ENCODE assay signal across 27 mouse cellular contexts in the genomic region with DNA sequence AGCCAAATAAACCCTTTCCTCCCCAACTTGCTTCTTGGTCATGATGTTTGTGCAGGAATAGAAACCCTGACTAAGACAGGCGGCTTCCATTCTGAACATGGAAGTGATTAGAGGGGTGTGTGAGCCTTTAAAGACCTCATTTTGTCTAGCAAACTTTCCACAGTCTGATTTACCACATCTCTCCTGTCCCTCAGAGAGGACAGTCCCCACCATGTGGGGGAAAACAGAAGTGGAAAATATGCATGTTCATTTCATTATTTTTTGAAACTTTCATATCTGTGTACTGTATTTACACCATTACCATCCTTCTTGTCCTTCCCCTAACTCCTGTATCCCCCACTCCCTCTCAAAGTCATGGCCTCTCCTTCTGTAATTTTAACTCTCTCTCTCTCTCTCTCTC. TPM values are rescaled to one million over a fixed set of nuclear protein-coding genes. Genes with fewer than 3 reads are reported as not detected.
A peak's percentile ranks its signal among the peaks of the same experiment; 100 is the strongest.
DNase-seq lines count a peak whose midpoint lies in the region; ATAC-seq lines count a peak whose summit lies in the region.
"Had no signal": no experiment of that assay in that cellular context is flagged by ENCODE, and none has a peak within 500 bp of the region (broad histone marks: within the 10 kb centered on the region; RNA-seq: fewer than 3 reads in every experiment).

No protein-coding gene starts in this region.

- no peaks in the 10 kb centered on the region for H3K4me1 ChIP-seq in liver, embryonic 11.5 days (replicated peaks; ENCODE audit: control insufficient read depth, insufficient read depth, low read length)
- no peaks in the 10 kb centered on the region for H3K4me1 ChIP-seq in kidney, embryonic 15.5 days
- H3K4me1 ChIP-seq: embryonic facial prominence, embryonic 13.5 days; embryonic facial prominence, embryonic 15.5 days; forebrain, embryonic 12.5 days had no signal

- no peak overlapping the region for H3K27ac ChIP-seq in liver, embryonic 11.5 days (ENCODE audit: low read depth, low read length)
- H3K27ac ChIP-seq in kidney, embryonic 15.5 days: no peak overlapping the region
- H3K27ac ChIP-seq: embryonic facial prominence, embryonic 13.5 days; embryonic facial prominence, embryonic 15.5 days; forebrain, embryonic 10.5 days; forebrain, embryonic 12.5 days had no signal

- peak; percentile 12 for DNase-seq in CD4-positive, CD25-positive, alpha-beta regulatory T cell, adult 2 months (ENCODE audit: low read depth, low spot score)
- no peak for DNase-seq in liver, embryonic 11.5 days (ENCODE audit: low spot score)
- DNase-seq in thymus, postnatal 36 days: no peak
- DNase-seq: adrenal gland, adult 2 months; adrenal gland, postnatal 10 days; adrenal gland, postnatal 25 days; cerebellum, adult 11 months; cerebellum, adult 18-20 months; cerebellum, adult 8-10 months; cerebellum, adult 9-11 months; cerebellum, postnatal 14 days; cerebellum, postnatal 36 days; embryo, embryonic 11 days had no signal

- H3K9ac ChIP-seq in liver, embryonic 11.5 days (ENCODE audit: low read depth, low read length): no peak overlapping the region
- no peak overlapping the region for H3K9ac ChIP-seq in kidney, embryonic 15.5 days
- H3K9ac ChIP-seq: embryonic facial prominence, embryonic 13.5 days; embryonic facial prominence, embryonic 15.5 days; forebrain, embryonic 12.5 days had no signal

- ATAC-seq in CD4-positive, CD25-positive, alpha-beta regulatory T cell, adult 4 months: peak; percentile 73
- peak; percentile 59 for ATAC-seq in activated CD4-positive, CD25-positive, alpha-beta regulatory T cell, adult 4 months
- ATAC-seq in inflammation-experienced regulatory T-cells, adult 6 months: peak; percentile 75
- ATAC-seq in liver, embryonic 11.5 days (replicated peaks; ENCODE audit: low FRiP score): no peak
- ATAC-seq in kidney, embryonic 15.5 days (replicated peaks; ENCODE audit: low FRiP score): no peak
- ATAC-seq: forebrain, embryonic 14.5 days; forebrain, embryonic 16.5 days; Patski had no signal

- no peaks in the 10 kb centered on the region for H3K27me3 ChIP-seq in liver, embryonic 11.5 days (replicated peaks; ENCODE audit: control insufficient read depth, insufficient read depth, low read length)
- H3K27me3 ChIP-seq in kidney, embryonic 15.5 days: no peaks in the 10 kb centered on the region
- H3K27me3 ChIP-seq: forebrain, embryonic 12.5 days had no signal

- no peak overlapping the region for H3K4me3 ChIP-seq in liver, embryonic 11.5 days (ENCODE audit: low read depth, low read length)
- H3K4me3 ChIP-seq in kidney, embryonic 15.5 days (replicated peaks): no peak overlapping the region
- H3K4me3 ChIP-seq: embryonic facial prominence, embryonic 13.5 days; embryonic facial prominence, embryonic 15.5 days; erythroblast, embryonic 14.5 days; forebrain, embryonic 10.5 days; forebrain, embryonic 12.5 days had no signal

- H3K4me2 ChIP-seq in liver, embryonic 11.5 days: no peak overlapping the region
- H3K4me2 ChIP-seq in kidney, embryonic 15.5 days: no peak overlapping the region
- H3K4me2 ChIP-seq: embryonic facial prominence, embryonic 13.5 days; embryonic facial prominence, embryonic 15.5 days; forebrain, embryonic 12.5 days had no signal

- WGBS in liver, embryonic 11.5 days: 85% methylated on average over 1 of the region's 1 CpGs
- 77% methylated on average over 1 of the region's 1 CpGs for WGBS in kidney, embryonic 15.5 days

- H3K36me3 ChIP-seq in liver, embryonic 11.5 days (ENCODE audit: control insufficient read depth, insufficient read depth, low read length): no peaks in the 10 kb centered on the region
- H3K36me3 ChIP-seq in kidney, embryonic 15.5 days: no peaks in the 10 kb centered on the region
- H3K36me3 ChIP-seq: embryonic facial prominence, embryonic 13.5 days; embryonic facial prominence, embryonic 15.5 days; forebrain, embryonic 10.5 days; forebrain, embryonic 12.5 days; G1E had no signal

- H3K9me3 ChIP-seq in liver, embryonic 11.5 days (ENCODE audit: control insufficient read depth, low read length): no peaks in the 10 kb centered on the region
- no peaks in the 10 kb centered on the region for H3K9me3 ChIP-seq in kidney, embryonic 15.5 days (replicated peaks)
- H3K9me3 ChIP-seq: embryonic facial prominence, embryonic 13.5 days; embryonic facial prominence, embryonic 15.5 days; forebrain, embryonic 10.5 days; forebrain, embryonic 12.5 days; G1E had no signal

RNA-seq across cellular contexts. Expression of a gene that starts 49.6 kb away (rescaled TPM):
- polyA plus RNA-seq in CD4-positive, CD25-positive, alpha-beta regulatory T cell, adult 4 months (2017; shearing (Covaris generic)): not detected
- not detected for polyA plus RNA-seq in activated CD4-positive, CD25-positive, alpha-beta regulatory T cell, adult 4 months (2017; shearing (Covaris generic))
- polyA plus RNA-seq in inflammation-experienced regulatory T-cells, adult 6 months (2017; shearing (Covaris generic)): not detected
- polyA plus RNA-seq in liver, embryonic 11.5 days (2014; fragmentation: Nextera tagmentation; extraction: Ambion mirVana): not detected in 2 replicates
- not detected in 2 replicates for polyA plus RNA-seq in kidney, embryonic 15.5 days (2015; fragmentation: Nextera tagmentation; extraction: Ambion mirVana)
- polyA plus RNA-seq: adrenal gland, adult 2 months; C2C12; embryonic facial prominence, embryonic 15.5 days; erythroblast, embryonic 14.5 days; G1E had no signal

Comparison
In these comparisons a context has a peak if more than half of its experiments do, and no peak if none do; other contexts are left out.
1. ATAC-seq: peak in CD4-positive, CD25-positive, alpha-beta regulatory T cell, adult 4 months (single experiment), activated CD4-positive, CD25-positive, alpha-beta regulatory T cell, adult 4 months (single experiment) and inflammation-experienced regulatory T-cells, adult 6 months (single experiment); none in liver, embryonic 11.5 days (single experiment) and kidney, embryonic 15.5 days (single experiment).